Mouse (Mus musculus) T-cell, adult 66 days (primary cell): ENCODE data around the gene Itga1. TPM values are rescaled to one million over a fixed set of nuclear protein-coding genes. Genes with fewer than 3 reads are reported as not detected.

Source experiments
- total RNA-seq, 2 experiments: library from RNA; stranded (reverse); gene quantifications; 3 replicates in 1 of 2; 4 replicates in 1 of 2; pipeline ENCODE4 v1.2.4; 2023

Gene Itga1
- 1 to 10 TPM; 1.3 to 2.4 TPM for total RNA-seq

DNA sequence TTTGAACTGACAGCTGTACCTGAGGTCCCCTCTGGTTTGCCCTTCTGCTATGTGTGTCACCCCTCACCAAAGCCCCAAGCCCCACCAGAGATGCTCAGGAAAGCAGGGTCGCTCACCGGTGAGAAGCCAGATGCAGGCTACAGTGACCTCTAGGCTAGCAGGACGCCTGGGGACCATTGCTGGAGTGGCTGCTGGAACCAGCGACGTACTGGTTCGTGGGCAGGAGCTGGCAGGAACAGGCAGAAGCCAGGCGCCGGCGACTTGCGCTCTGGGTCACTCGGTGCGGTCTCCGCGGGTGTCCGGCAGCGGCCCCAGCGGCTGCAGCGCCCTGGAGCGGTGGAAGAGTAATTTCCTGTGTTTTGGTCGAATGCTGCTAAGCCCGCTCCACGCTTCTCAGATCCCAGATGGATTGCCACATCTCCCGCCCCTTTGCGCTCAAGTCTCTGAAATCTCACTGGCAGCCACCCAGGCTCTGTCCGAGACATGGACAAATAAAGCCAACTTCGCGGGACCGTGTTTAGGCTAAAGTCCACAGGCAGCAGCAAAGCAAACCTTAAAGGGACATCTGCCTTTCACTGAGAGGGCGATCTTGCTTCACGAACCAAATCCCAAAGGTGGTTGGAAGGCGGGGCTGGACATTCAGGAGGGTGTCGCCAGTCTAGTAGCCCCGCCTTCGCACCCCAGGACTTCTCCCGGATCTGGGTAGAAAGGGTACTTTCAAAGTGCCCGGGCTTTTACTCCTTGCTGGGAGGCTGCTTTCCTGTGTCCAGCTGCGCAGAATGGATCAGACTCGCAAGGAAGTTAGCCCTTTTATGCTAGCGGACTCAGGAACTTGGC, at the start of gene Itga1, which contains the start of gene Gm49395:
Gene Itga1 (minus strand): TSS at position 610 of the 837 bp plus-strand sequence.
Gene Gm49395 (minus strand): TSS at position 567 of the 837 bp plus-strand sequence.

GRCm38 (mm10) chr13:115090069-115090976, 11.4 kb downstream of the Itga1 start, which contains the start of gene Pelo:
TSS of gene Pelo (minus strand) at chr13:115090186.

GRCm38 (mm10) chr13:114931775-114932294, 169.9 kb downstream of the Itga1 start, which contains the start of gene Itga2:
TSS of gene Itga2 (minus strand) at chr13:114932100.

Other genes with a start within 250 kb of the Itga1 start
- 1 to 10 TPM; 2.9 to 3.3 TPM for gene Itga2, start 169.9 kb downstream of the Itga1 start, total RNA-seq
- 10 to 100 TPM; 10.9 to 11.6 TPM for gene Pelo, start 11.8 kb downstream of the Itga1 start, total RNA-seq
- 1 to 10 TPM; 1.7 to 2.5 TPM for gene Gm49395, start within 50 bp of the Itga1 start, total RNA-seq